Mouse (Mus musculus): ENCODE data around the gene Cps1.

DNA sequence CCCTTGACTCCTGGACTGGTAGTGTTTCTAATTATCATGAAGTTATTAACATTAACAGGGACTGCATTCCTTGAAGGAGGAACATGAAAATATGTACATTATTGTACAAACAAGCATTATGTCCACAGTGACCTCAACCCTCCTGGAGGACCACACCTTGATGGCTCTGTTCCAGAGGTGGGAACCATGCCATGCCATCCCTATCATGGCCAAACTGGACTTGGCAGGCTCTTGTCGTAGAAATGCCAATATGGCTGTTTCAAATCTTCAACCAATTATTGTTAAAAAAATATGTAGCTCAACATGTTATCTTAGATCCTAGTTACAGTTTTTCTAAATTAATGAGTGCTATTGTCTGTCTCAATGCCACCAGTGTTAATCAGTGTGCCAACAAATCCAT lies 116.1 kb downstream of the Cps1 start:
- no peak for TF ChIP-seq CTCF (IDR thresholded peaks at IDR 0.05)
- no peak for TF ChIP-seq POLR2A (IDR thresholded peaks at IDR 0.05; ENCODE audit: insufficient read depth, low read depth, low read length)
- no peak for TF ChIP-seq EP300 (IDR thresholded peaks at IDR 0.05; ENCODE audit: insufficient read depth, low read depth, low read length)
